Mouse (Mus musculus) heart, postnatal 0 days (tissue): ENCODE data around the gene Chga. TPM values are rescaled to one million over a fixed set of nuclear protein-coding genes. Genes with fewer than 3 reads are reported as not detected.

Experiments
- ATAC-seq: fragments of 200-750 bp; cut with Nextera tagmentation; 2 replicates; pipeline ENCODE4 v1.8.0; 2017; ENCODE audit warnings: low read depth, moderate number of reproducible peaks, moderate library complexity; ENCODE audit not compliant: insufficient read depth
- DNase-seq: peaks from one replicate; pipeline ENCODE4 v3.0.0-alpha.2; 2016; ENCODE audit warnings: low spot score
- H3K27ac ChIP-seq: fragments of 300-500 bp; sonication (generic); 2 replicates; pipeline ENCODE4 v1.5.1; 2014; ENCODE audit warnings: low read depth, mild to moderate bottlenecking
- H3K27me3 ChIP-seq: fragments of 300-500 bp; sonication (generic); 2 replicates; pipeline ENCODE4 v1.6.1; 2014; ENCODE audit warnings: low read length, mixed read lengths; ENCODE audit not compliant: control insufficient read depth, insufficient read depth
- H3K36me3 ChIP-seq: fragments of 300-500 bp; sonication (generic); replicated peaks from 2 replicates; pipeline ENCODE4 v1.6.1; 2014; ENCODE audit warnings: low read length, mixed read lengths; ENCODE audit not compliant: control insufficient read depth, insufficient read depth
- H3K4me1 ChIP-seq: fragments of 300-500 bp; sonication (generic); 2 replicates; pipeline ENCODE4 v1.6.1; 2014; ENCODE audit warnings: antibody characterized with exemption; ENCODE audit not compliant: control insufficient read depth, insufficient read depth
- H3K4me2 ChIP-seq: fragments of 300-500 bp; sonication (generic); 2 replicates; pipeline ENCODE4 v1.6.1; 2014; ENCODE audit warnings: low read depth, mild to moderate bottlenecking, low read length, moderate library complexity
- H3K4me3 ChIP-seq: fragments of 300-500 bp; sonication (generic); 2 replicates; pipeline ENCODE4 v1.5.1; 2014; ENCODE audit warnings: low read depth, low read length
- H3K9ac ChIP-seq: fragments of 300-500 bp; sonication (generic); replicated peaks from 2 replicates; pipeline ENCODE4 v1.6.1; 2014; ENCODE audit warnings: low read depth, low read length, mixed read lengths
- H3K9me3 ChIP-seq: fragments of 300-500 bp; sonication (generic); replicated peaks from 2 replicates; pipeline ENCODE4 v1.6.1; 2016; ENCODE audit warnings: low read length; ENCODE audit not compliant: control insufficient read depth
- CTCF ChIP-seq: IDR thresholded peaks from 2 replicates; pipeline ENCODE4 v1.5.1; 2016; ENCODE audit warnings: antibody characterized with exemption, control low read depth, low read depth
- EP300 ChIP-seq: IDR thresholded peaks from 2 replicates; pipeline ENCODE4 v1.6.1; 2016; ENCODE audit warnings: antibody characterized with exemption, low read depth
- WGBS: fragments of 180-500 bp; shearing (Covaris S2); extraction: QIAGEN DNeasy Blood & Tissue Kit; methylation state at CpG from one replicate; pipeline ENCODE4 v1.1.7; 2014; 5-methylcytosine and 5-hydroxymethylcytosine counted together
- polyA plus RNA-seq: library from polyadenylated mRNA; unstranded; fragments of >200 nt; fragmentation: Nextera tagmentation; extraction: Ambion mirVana; gene quantifications from 2 replicates; pipeline ENCODE4 v1.2.1, GENCODE M21; 2015
- total RNA-seq: library from RNA; depleted of rRNA; stranded (reverse); fragments of >200 nt; gene quantifications from 2 replicates; pipeline ENCODE4 v1.2.3, GENCODE M21; 2014; ENCODE audit warnings: low replicate concordance; rRNA removed

Gene Chga
- total RNA-seq: not detected in 2 replicates
- polyA plus RNA-seq: 0.08 TPM in 1 of 2 replicates, not detected in the other

- Histone ChIP-seq H3K27ac (no peak within 1 kb of the TSS), H3K36me3 (no peaks in the 10 kb centered on the region), H3K9ac (no peak within 1 kb of the TSS), H3K27me3 (peaks cover 35% of the 10 kb centered on the region), H3K4me2 (no peak within 1 kb of the TSS), H3K4me3 (no peak within 1 kb of the TSS), H3K9me3 (no peaks in the 10 kb centered on the region), H3K4me1 (no peaks in the 10 kb centered on the region)
- ATAC-seq (peak; percentile 59), DNase-seq (peak; percentile 55)
- WGBS: 4% methylated on average over 47 of the region's 48 CpGs
- TF ChIP-seq CTCF: no peak
- no peak for TF ChIP-seq EP300
These were observed at the start of gene Chga for GRCm38 (mm10) chr12:102554721-102555516. Chga (plus strand) TSS chr12:102554969.

GRCm38 (mm10) chr12:102505131-102505713 is 49.5 kb upstream of the Chga start:
- H3K27me3 ChIP-seq: no peaks in the 10 kb centered on the region

GRCm38 (mm10) chr12:102505949-102506348 is 48.8 kb upstream of the Chga start:
- no peak for ATAC-seq
- WGBS: 84% methylated on average over 7 of the region's 7 CpGs

More at GRCm38 (mm10) chr12:102505131-102505713, 49.5 kb upstream of the Chga start:
- no peak for TF ChIP-seq EP300
- TF ChIP-seq CTCF: no peak
- no peak overlapping the region for H3K9ac ChIP-seq
- H3K4me3 ChIP-seq: no peak overlapping the region
- 60% methylated on average over 9 of the region's 9 CpGs for WGBS
- no peaks in the 10 kb centered on the region for H3K36me3 ChIP-seq
- H3K4me1 ChIP-seq: no peaks in the 10 kb centered on the region
- no peak overlapping the region for H3K27ac ChIP-seq
- DNase-seq (no peak), ATAC-seq (no peak)
- no peaks in the 10 kb centered on the region for H3K9me3 ChIP-seq
- H3K4me2 ChIP-seq: no peak overlapping the region

GRCm38 (mm10) chr12:102511363-102511762 is 43.4 kb upstream of the Chga start:
- Histone ChIP-seq H3K4me2 (no peak overlapping the region), H3K9me3 (no peaks in the 10 kb centered on the region), H3K9ac (no peak overlapping the region), H3K27me3 (no peaks in the 10 kb centered on the region), H3K4me3 (no peak overlapping the region), H3K36me3 (no peaks in the 10 kb centered on the region), H3K4me1 (no peaks in the 10 kb centered on the region), H3K27ac (no peak overlapping the region)
- WGBS: 76% methylated on average over 3 of the region's 3 CpGs
- ATAC-seq: no peak
- no peak for DNase-seq
- TF ChIP-seq CTCF (no peak), EP300 (no peak)

More at GRCm38 (mm10) chr12:102505949-102506348, 48.8 kb upstream of the Chga start:
- Histone ChIP-seq H3K4me1 (no peaks in the 10 kb centered on the region), H3K9ac (no peak overlapping the region), H3K27ac (no peak overlapping the region), H3K4me2 (no peak overlapping the region), H3K27me3 (no peaks in the 10 kb centered on the region), H3K9me3 (no peaks in the 10 kb centered on the region), H3K4me3 (no peak overlapping the region), H3K36me3 (no peaks in the 10 kb centered on the region)
- no peak for TF ChIP-seq EP300
- TF ChIP-seq CTCF: no peak
- DNase-seq: no peak

- no peak for ATAC-seq
These were observed 40.6 kb upstream of the Chga start for GRCm38 (mm10) chr12:102514151-102514550.

More at GRCm38 (mm10) chr12:102514151-102514550, 40.6 kb upstream of the Chga start:
- no peak overlapping the region for H3K27ac ChIP-seq
- no peak overlapping the region for H3K4me3 ChIP-seq
- no peaks in the 10 kb centered on the region for H3K27me3 ChIP-seq
- no peak for TF ChIP-seq EP300
- TF ChIP-seq CTCF: no peak
- 78% methylated on average over 6 of the region's 6 CpGs for WGBS
- no peaks in the 10 kb centered on the region for H3K9me3 ChIP-seq
- no peak overlapping the region for H3K4me2 ChIP-seq
- DNase-seq: no peak
- H3K4me1 ChIP-seq: no peaks in the 10 kb centered on the region
- no peak overlapping the region for H3K9ac ChIP-seq
- H3K36me3 ChIP-seq: no peaks in the 10 kb centered on the region
